Mouse (Mus musculus) forebrain, postnatal 0 days (tissue): ENCODE results near the gene Riox2. TPM values are rescaled to one million over a fixed set of nuclear protein-coding genes. Genes with fewer than 3 reads are reported as not detected.

Experiments used
- ATAC-seq: fragments of 200-750 bp; cut with Nextera tagmentation; 2 replicates; pipeline ENCODE4 v1.8.0; 2017; ENCODE audit warnings: mild to moderate bottlenecking, moderate library complexity
- DNase-seq: peaks from one replicate; pipeline ENCODE4 v3.0.0-alpha.2; 2015
- H3K27ac ChIP-seq: fragments of 300-500 bp; sonication (generic); 2 replicates; pipeline ENCODE4 v1.5.1; 2014; ENCODE audit warnings: low read depth, mild to moderate bottlenecking, antibody characterized with exemption, low read length, moderate library complexity, mixed read lengths
- H3K27me3 ChIP-seq: fragments of 300-500 bp; sonication (generic); 2 replicates; pipeline ENCODE4 v1.6.1; 2014; ENCODE audit warnings: mild to moderate bottlenecking, low read length, mixed read lengths; ENCODE audit not compliant: insufficient read depth
- H3K36me3 ChIP-seq: fragments of 300-500 bp; sonication (generic); 2 replicates; pipeline ENCODE4 v1.6.1; 2014; ENCODE audit warnings: mild to moderate bottlenecking, moderate library complexity; ENCODE audit not compliant: insufficient read depth
- H3K4me1 ChIP-seq: fragments of 300-500 bp; sonication (generic); 2 replicates; pipeline ENCODE4 v1.6.1; 2014; ENCODE audit warnings: antibody characterized with exemption; ENCODE audit not compliant: insufficient read depth
- H3K4me2 ChIP-seq: fragments of 300-500 bp; sonication (generic); 2 replicates; pipeline ENCODE4 v1.6.1; 2014; ENCODE audit warnings: low read depth, mild to moderate bottlenecking, moderate library complexity
- H3K4me3 ChIP-seq: fragments of 300-500 bp; sonication (generic); 2 replicates; pipeline ENCODE4 v1.5.1; 2014; ENCODE audit warnings: low read depth, low read length, mixed read lengths
- H3K9ac ChIP-seq: fragments of 300-500 bp; sonication (generic); 2 replicates; pipeline ENCODE4 v1.6.1; 2014; ENCODE audit warnings: mild to moderate bottlenecking
- H3K9me3 ChIP-seq: fragments of 300-500 bp; sonication (generic); 2 replicates; pipeline ENCODE4 v1.6.1; 2016; ENCODE audit warnings: low read length
- CTCF ChIP-seq: sonication (generic); IDR thresholded peaks from 2 replicates; pipeline ENCODE4 v1.5.1; 2016; ENCODE audit warnings: antibody characterized with exemption, control low read depth, low read depth
- WGBS: fragments of 180-500 bp; shearing (Covaris S2); extraction: QIAGEN DNeasy Blood & Tissue Kit; methylation state at CpG from one replicate; pipeline ENCODE4 v1.1.7; 2014; 5-methylcytosine and 5-hydroxymethylcytosine counted together
- polyA plus RNA-seq: library from polyadenylated mRNA; unstranded; fragments of >200 nt; fragmentation: Nextera tagmentation; extraction: Ambion mirVana; gene quantifications from 2 replicates; pipeline ENCODE4 v1.2.1, GENCODE M21; 2015
- total RNA-seq: library from RNA; depleted of rRNA; stranded (reverse); fragments of >200 nt; gene quantifications from 2 replicates; pipeline ENCODE4 v1.2.3, GENCODE M21; 2014

The Riox2 gene
- total and polyA plus RNA-seq, 2 experiments from 2014 or later: 9.8 to 12.2 TPM

- Histone ChIP-seq H3K36me3 (no peaks in the 10 kb centered on the region), H3K9ac (no peak overlapping the region), H3K27me3 (no peaks in the 10 kb centered on the region), H3K4me2 (no peak overlapping the region), H3K9me3 (no peaks in the 10 kb centered on the region), H3K4me1 (no peaks in the 10 kb centered on the region), H3K27ac (no peak overlapping the region), H3K4me3 (no peak overlapping the region)
- 83% methylated on average over 15 of the region's 15 CpGs for WGBS
- DNase-seq: no peak
- ATAC-seq: peak; percentile 24; the same call in 1 of the 2 replicates
- no peak for TF ChIP-seq CTCF
Observed at GRCm38 (mm10) chr16:59517447-59518219, 46.1 kb downstream of the Riox2 start.

- DNase-seq (no peak), ATAC-seq (no peak)
- Histone ChIP-seq H3K4me2 (no peak overlapping the region), H3K36me3 (no peaks in the 10 kb centered on the region), H3K27me3 (no peaks in the 10 kb centered on the region), H3K4me3 (no peak overlapping the region), H3K4me1 (no peaks in the 10 kb centered on the region), H3K27ac (no peak overlapping the region), H3K9me3 (no peaks in the 10 kb centered on the region), H3K9ac (no peak overlapping the region)
- TF ChIP-seq CTCF: no peak
- 92% methylated on average over 16 of the region's 16 CpGs for WGBS
Observed at GRCm38 (mm10) chr16:59521752-59522423, 50.3 kb downstream of the Riox2 start.

- Histone ChIP-seq H3K4me2 (no peak overlapping the region), H3K9me3 (no peaks in the 10 kb centered on the region; the same call in 1 of the 2 replicates), H3K27ac (no peak overlapping the region), H3K9ac (no peak overlapping the region), H3K4me1 (no peaks in the 10 kb centered on the region), H3K27me3 (no peaks in the 10 kb centered on the region), H3K36me3 (no peaks in the 10 kb centered on the region), H3K4me3 (no peak overlapping the region)
- WGBS: 84% methylated on average over 6 of the region's 6 CpGs
- no peak for ATAC-seq
- no peak for DNase-seq
- TF ChIP-seq CTCF: no peak
Observed at GRCm38 (mm10) chr16:59526939-59527338, 55.4 kb downstream of the Riox2 start.

- Histone ChIP-seq H3K4me2 (no peak overlapping the region), H3K9me3 (no peaks in the 10 kb centered on the region; the same call in 1 of the 2 replicates), H3K36me3 (no peaks in the 10 kb centered on the region), H3K27me3 (no peaks in the 10 kb centered on the region), H3K27ac (no peak overlapping the region), H3K4me1 (no peaks in the 10 kb centered on the region), H3K9ac (no peak overlapping the region), H3K4me3 (no peak overlapping the region)
- 98% methylated on average over 13 of the region's 13 CpGs for WGBS
- DNase-seq (no peak), ATAC-seq (no peak)
- no peak for TF ChIP-seq CTCF
Observed at GRCm38 (mm10) chr16:59529570-59529969, 58.0 kb downstream of the Riox2 start.

GRCm38 (mm10) chr16:59531243-59531642, 59.7 kb downstream of the Riox2 start:
- DNase-seq (no peak), ATAC-seq (no peak)
- whole genome bisulfite sequencing: 78% methylated on average over 5 of the region's 5 CpGs
- Histone ChIP-seq H3K9me3 (no peaks in the 10 kb centered on the region; the same call in 1 of the 2 replicates), H3K27ac (no peak overlapping the region), H3K4me1 (no peaks in the 10 kb centered on the region), H3K27me3 (no peaks in the 10 kb centered on the region), H3K4me3 (no peak overlapping the region), H3K4me2 (no peak overlapping the region), H3K36me3 (no peaks in the 10 kb centered on the region), H3K9ac (no peak overlapping the region)
- no peak for TF ChIP-seq CTCF

- H3K4me1 ChIP-seq: no peaks in the 10 kb centered on the region
- H3K36me3 ChIP-seq: no peaks in the 10 kb centered on the region
- no peak for TF ChIP-seq CTCF
- no peaks in the 10 kb centered on the region for H3K27me3 ChIP-seq
- ATAC-seq (no peak), DNase-seq (no peak)
- H3K9ac ChIP-seq: no peak overlapping the region
- no peak overlapping the region for H3K4me3 ChIP-seq
- no peaks in the 10 kb centered on the region; the same call in 1 of the 2 replicates for H3K9me3 ChIP-seq
- H3K4me2 ChIP-seq: no peak overlapping the region
- no peak overlapping the region for H3K27ac ChIP-seq
- WGBS: 43% methylated on average over 3 of the region's 3 CpGs
Observed at GRCm38 (mm10) chr16:59532561-59532960, 61.0 kb downstream of the Riox2 start.

- TF ChIP-seq CTCF: no peak
- Histone ChIP-seq H3K36me3 (no peaks in the 10 kb centered on the region), H3K4me1 (no peaks in the 10 kb centered on the region), H3K9ac (no peak overlapping the region), H3K27ac (no peak overlapping the region), H3K9me3 (no peaks in the 10 kb centered on the region; the same call in 1 of the 2 replicates), H3K27me3 (no peaks in the 10 kb centered on the region), H3K4me3 (no peak overlapping the region), H3K4me2 (no peak overlapping the region)
- whole genome bisulfite sequencing: 91% methylated on average over 11 of the region's 11 CpGs
- no peak for ATAC-seq
- no peak for DNase-seq
Observed at GRCm38 (mm10) chr16:59534349-59534748, 62.8 kb downstream of the Riox2 start.
